Mouse (Mus musculus): Measurements from ENCODE around the gene Fbxl18. TPM values are rescaled to one million over a fixed set of nuclear protein-coding genes. Genes with fewer than 3 reads are reported as not detected.
"Not testable (repeated sequence)": the region's sequence is repeated elsewhere in the genome, so short reads cannot be mapped to it uniquely, and the experiment has no call there.

Gene Fbxl18
- polyA plus RNA-seq, 1 experiment from 2014 or later = 10.3 TPM

GRCm38 (mm10) chr5:142848911-142849310, 46.3 kb downstream of the Fbxl18 start:
- no peaks in the 10 kb centered on the region for H3K9me3 ChIP-seq (ENCODE audit: control insufficient read depth, low read length)
- no peaks in the 10 kb centered on the region for H3K36me3 ChIP-seq (ENCODE audit: control insufficient read depth, insufficient read depth, low read length)
- H3K4me3 ChIP-seq (ENCODE audit: low read length) = no peak overlapping the region
- 91% methylated on average over 7 of the region's 7 CpGs for WGBS
- H3K27ac ChIP-seq (ENCODE audit: low read length) = no peak overlapping the region
- H3K4me2 ChIP-seq (ENCODE audit: low read depth, low read length) = no peak overlapping the region
- H3K4me1 ChIP-seq (ENCODE audit: control insufficient read depth, insufficient read depth, low read length) = no peaks in the 10 kb centered on the region
- H3K9ac ChIP-seq (ENCODE audit: low read depth, low read length) = no peak overlapping the region
- no peaks in the 10 kb centered on the region for H3K27me3 ChIP-seq (replicated peaks; ENCODE audit: control insufficient read depth, insufficient read depth, low read length)
- ATAC-seq = no peak

- Histone ChIP-seq H3K4me3 (ENCODE audit: low read length) (no peak overlapping the region), H3K27me3 (replicated peaks; ENCODE audit: control insufficient read depth, insufficient read depth, low read length) (no peaks in the 10 kb centered on the region), H3K4me2 (ENCODE audit: low read depth, low read length) (no peak overlapping the region), H3K36me3 (ENCODE audit: control insufficient read depth, insufficient read depth, low read length) (no peaks in the 10 kb centered on the region), H3K9me3 (ENCODE audit: control insufficient read depth, low read length) (no peaks in the 10 kb centered on the region), H3K4me1 (ENCODE audit: control insufficient read depth, insufficient read depth, low read length) (no peaks in the 10 kb centered on the region), H3K27ac (ENCODE audit: low read length) (no peak overlapping the region), H3K9ac (ENCODE audit: low read depth, low read length) (no peak overlapping the region)
- ATAC-seq = no peak
- WGBS = 46% methylated on average over 3 of the region's 3 CpGs
Observed at GRCm38 (mm10) chr5:142848149-142848548, 47.1 kb downstream of the Fbxl18 start.

- Histone ChIP-seq H3K4me3 (ENCODE audit: low read length) (no peak overlapping the region), H3K27ac (ENCODE audit: low read length) (no peak overlapping the region), H3K9me3 (ENCODE audit: control insufficient read depth, low read length) (no peaks in the 10 kb centered on the region), H3K4me1 (ENCODE audit: control insufficient read depth, insufficient read depth, low read length) (peaks cover 3% of the 10 kb centered on the region; the same call in 1 of the 2 replicates), H3K9ac (ENCODE audit: low read depth, low read length) (no peak overlapping the region), H3K27me3 (replicated peaks; ENCODE audit: control insufficient read depth, insufficient read depth, low read length) (no peaks in the 10 kb centered on the region), H3K36me3 (ENCODE audit: control insufficient read depth, insufficient read depth, low read length) (no peaks in the 10 kb centered on the region), H3K4me2 (ENCODE audit: low read depth, low read length) (no peak overlapping the region)
- ATAC-seq = no peak
- 60% methylated on average over 8 of the region's 8 CpGs for WGBS
Observed at GRCm38 (mm10) chr5:142844467-142844866, 50.8 kb downstream of the Fbxl18 start.

GRCm38 (mm10) chr5:142842137-142842642, 53.0 kb downstream of the Fbxl18 start:
- no peak overlapping the region for H3K9ac ChIP-seq (ENCODE audit: low read depth, low read length)
- H3K4me3 ChIP-seq (ENCODE audit: low read length) = no peak overlapping the region
- H3K27me3 ChIP-seq (replicated peaks; ENCODE audit: control insufficient read depth, insufficient read depth, low read length) = no peaks in the 10 kb centered on the region
- H3K27ac ChIP-seq (ENCODE audit: low read length) = no peak overlapping the region
- no peaks in the 10 kb centered on the region for H3K9me3 ChIP-seq (ENCODE audit: control insufficient read depth, low read length)
- peak; percentile 50 for ATAC-seq
- H3K4me2 ChIP-seq (ENCODE audit: low read depth, low read length) = no peak overlapping the region
- no peaks in the 10 kb centered on the region for H3K36me3 ChIP-seq (ENCODE audit: control insufficient read depth, insufficient read depth, low read length)
- 31% methylated on average over 7 of the region's 7 CpGs for WGBS
- H3K4me1 ChIP-seq (ENCODE audit: control insufficient read depth, insufficient read depth, low read length) = peaks cover 3% of the 10 kb centered on the region; the same call in 1 of the 2 replicates

- ATAC-seq = peak; percentile 38
- Histone ChIP-seq H3K27me3 (replicated peaks; ENCODE audit: control insufficient read depth, insufficient read depth, low read length) (no peaks in the 10 kb centered on the region), H3K27ac (ENCODE audit: low read length) (no peak overlapping the region), H3K36me3 (ENCODE audit: control insufficient read depth, insufficient read depth, low read length) (no peaks in the 10 kb centered on the region), H3K4me3 (ENCODE audit: low read length) (no peak overlapping the region), H3K9ac (ENCODE audit: low read depth, low read length) (no peak overlapping the region), H3K4me2 (ENCODE audit: low read depth, low read length) (no peak overlapping the region), H3K4me1 (ENCODE audit: control insufficient read depth, insufficient read depth, low read length) (peaks cover 3% of the 10 kb centered on the region; the same call in 1 of the 2 replicates), H3K9me3 (ENCODE audit: control insufficient read depth, low read length) (no peaks in the 10 kb centered on the region)
- WGBS = 61% methylated on average over 8 of the region's 8 CpGs
Observed at GRCm38 (mm10) chr5:142841372-142842136, 53.7 kb downstream of the Fbxl18 start.

GRCm38 (mm10) chr5:142837427-142837826, 57.8 kb downstream of the Fbxl18 start:
- WGBS = 93% methylated on average over 2 of the region's 2 CpGs

GRCm38 (mm10) chr5:142836891-142837290, 58.3 kb downstream of the Fbxl18 start:
- WGBS = 63% methylated on average over 6 of the region's 6 CpGs
- no peaks in the 10 kb centered on the region for H3K27me3 ChIP-seq (replicated peaks; ENCODE audit: control insufficient read depth, insufficient read depth, low read length)
- H3K9me3 ChIP-seq (ENCODE audit: control insufficient read depth, low read length) = no peaks in the 10 kb centered on the region
- H3K4me1 ChIP-seq (ENCODE audit: control insufficient read depth, insufficient read depth, low read length) = peaks cover 3% of the 10 kb centered on the region; the same call in 1 of the 2 replicates
- H3K9ac ChIP-seq (ENCODE audit: low read depth, low read length) = no peak overlapping the region
- H3K36me3 ChIP-seq (ENCODE audit: control insufficient read depth, insufficient read depth, low read length) = no peaks in the 10 kb centered on the region
- no peak for ATAC-seq
- no peak overlapping the region for H3K4me3 ChIP-seq (ENCODE audit: low read length)
- H3K4me2 ChIP-seq (ENCODE audit: low read depth, low read length) = no peak overlapping the region
- no peak overlapping the region for H3K27ac ChIP-seq (ENCODE audit: low read length)

More at GRCm38 (mm10) chr5:142837427-142837826, 57.8 kb downstream of the Fbxl18 start:
- not testable (repeated sequence) for H3K27ac ChIP-seq (ENCODE audit: low read length); H3K4me1 ChIP-seq (ENCODE audit: control insufficient read depth, insufficient read depth, low read length); H3K4me3 ChIP-seq (ENCODE audit: low read length); H3K9ac ChIP-seq (ENCODE audit: low read depth, low read length); ATAC-seq; H3K4me2 ChIP-seq (ENCODE audit: low read depth, low read length); H3K36me3 ChIP-seq (ENCODE audit: control insufficient read depth, insufficient read depth, low read length); H3K9me3 ChIP-seq (ENCODE audit: control insufficient read depth, low read length); H3K27me3 ChIP-seq (replicated peaks; ENCODE audit: control insufficient read depth, insufficient read depth, low read length)

- Histone ChIP-seq H3K9ac (ENCODE audit: low read depth, low read length) (no peak overlapping the region), H3K27ac (ENCODE audit: low read length) (0 out of 2 replicates have a peak overlapping the region, but pooled peaks have one; percentile 5), H3K4me1 (ENCODE audit: control insufficient read depth, insufficient read depth, low read length) (no peaks in the 10 kb centered on the region), H3K36me3 (ENCODE audit: control insufficient read depth, insufficient read depth, low read length) (no peaks in the 10 kb centered on the region), H3K9me3 (ENCODE audit: control insufficient read depth, low read length) (no peaks in the 10 kb centered on the region), H3K4me3 (ENCODE audit: low read length) (no peak overlapping the region), H3K4me2 (ENCODE audit: low read depth, low read length) (no peak overlapping the region), H3K27me3 (replicated peaks; ENCODE audit: control insufficient read depth, insufficient read depth, low read length) (no peaks in the 10 kb centered on the region)
- 57% methylated on average over 8 of the region's 8 CpGs for WGBS
- ATAC-seq = peak; percentile 41; the same call in 1 of the 2 replicates
Observed at GRCm38 (mm10) chr5:142833646-142834438, 61.4 kb downstream of the Fbxl18 start.

GRCm38 (mm10) chr5:142826131-142826530, 69.1 kb downstream of the Fbxl18 start:
- Histone ChIP-seq H3K27me3 (replicated peaks; ENCODE audit: control insufficient read depth, insufficient read depth, low read length) (no peaks in the 10 kb centered on the region), H3K4me3 (ENCODE audit: low read length) (no peak overlapping the region), H3K4me1 (ENCODE audit: control insufficient read depth, insufficient read depth, low read length) (peaks cover 15% of the 10 kb centered on the region), H3K9me3 (ENCODE audit: control insufficient read depth, low read length) (no peaks in the 10 kb centered on the region), H3K27ac (ENCODE audit: low read length) (no peak overlapping the region), H3K4me2 (ENCODE audit: low read depth, low read length) (no peak overlapping the region), H3K9ac (ENCODE audit: low read depth, low read length) (no peak overlapping the region), H3K36me3 (ENCODE audit: control insufficient read depth, insufficient read depth, low read length) (no peaks in the 10 kb centered on the region)
- 85% methylated on average over 4 of the region's 4 CpGs for WGBS
- no peak for ATAC-seq

Measured in intestine, embryonic 16.5 days (tissue).